Mouse (Mus musculus): ENCODE measurements at regions not wholly inside any gene's neighbourhood (a gene's known extent, or its start where the extent isn't known, plus 50 kb on each side); places are given as distances from the start of the nearest gene placed in this dataset.

- no peaks in the 10 kb centered on the region for H3K9me3 ChIP-seq
- H3K36me3 ChIP-seq (replicated peaks; ENCODE audit: low read length), result no peaks in the 10 kb centered on the region
- H3K27me3 ChIP-seq (replicated peaks), result no peaks in the 10 kb centered on the region
- peaks cover 27% of the 10 kb centered on the region for H3K4me1 ChIP-seq
- TF ChIP-seq FLI1 (IDR thresholded peaks at IDR 0.05; ENCODE audit: low read length) (no peak), GATA1 (IDR thresholded peaks at IDR 0.05; ENCODE audit: borderline replicate concordance, low read length) (no peak)
- no peak overlapping the region for H3K4me3 ChIP-seq (replicated peaks)
Measured at GRCm38 (mm10) chr13:85773848-85774247, 272.9 kb downstream of the Cox7c start.

GRCm38 (mm10) chr13:85771027-85771681, 275.6 kb downstream of the Cox7c start:
- no peak overlapping the region for H3K4me3 ChIP-seq (replicated peaks)
- no peak for TF ChIP-seq GATA1 (IDR thresholded peaks at IDR 0.05; ENCODE audit: borderline replicate concordance, low read length)
- no peak for TF ChIP-seq FLI1 (IDR thresholded peaks at IDR 0.05; ENCODE audit: low read length)
- H3K27me3 ChIP-seq (replicated peaks), result no peaks in the 10 kb centered on the region
- H3K36me3 ChIP-seq (replicated peaks; ENCODE audit: low read length), result no peaks in the 10 kb centered on the region
- H3K4me1 ChIP-seq, result peaks cover 13% of the 10 kb centered on the region
- H3K9me3 ChIP-seq, result peaks cover 5% of the 10 kb centered on the region; the same call in 1 of the 2 replicates

- Histone ChIP-seq H3K9me3 (peaks cover 5% of the 10 kb centered on the region; the same call in 1 of the 2 replicates), H3K36me3 (replicated peaks; ENCODE audit: low read length) (no peaks in the 10 kb centered on the region), H3K27me3 (replicated peaks) (no peaks in the 10 kb centered on the region), H3K4me1 (peaks cover 10% of the 10 kb centered on the region), H3K4me3 (replicated peaks) (no peak overlapping the region)
- TF ChIP-seq FLI1 (IDR thresholded peaks at IDR 0.05; ENCODE audit: low read length) (no peak), GATA1 (IDR thresholded peaks at IDR 0.05; ENCODE audit: borderline replicate concordance, low read length) (no peak)
Measured at GRCm38 (mm10) chr13:85770538-85770937, 276.2 kb downstream of the Cox7c start.

GRCm38 (mm10) chr13:85768520-85768919, 278.2 kb downstream of the Cox7c start:
- Histone ChIP-seq H3K4me3 (replicated peaks) (no peak overlapping the region), H3K9me3 (peaks cover 5% of the 10 kb centered on the region; the same call in 1 of the 2 replicates), H3K4me1 (peaks cover 10% of the 10 kb centered on the region), H3K27me3 (replicated peaks) (no peaks in the 10 kb centered on the region), H3K36me3 (replicated peaks; ENCODE audit: low read length) (no peaks in the 10 kb centered on the region)
- no peak for TF ChIP-seq FLI1 (IDR thresholded peaks at IDR 0.05; ENCODE audit: low read length)
- no peak for TF ChIP-seq GATA1 (IDR thresholded peaks at IDR 0.05; ENCODE audit: borderline replicate concordance, low read length)

- no peak for TF ChIP-seq FLI1 (IDR thresholded peaks at IDR 0.05; ENCODE audit: low read length)
- no peak for TF ChIP-seq GATA1 (IDR thresholded peaks at IDR 0.05; ENCODE audit: borderline replicate concordance, low read length)
- no peaks in the 10 kb centered on the region for H3K36me3 ChIP-seq (replicated peaks; ENCODE audit: low read length)
- H3K4me3 ChIP-seq (replicated peaks), result no peak overlapping the region
- no peaks in the 10 kb centered on the region for H3K4me1 ChIP-seq
- H3K9me3 ChIP-seq, result no peaks in the 10 kb centered on the region
- H3K27me3 ChIP-seq (replicated peaks), result no peaks in the 10 kb centered on the region
Measured at GRCm38 (mm10) chr13:85724616-85725015, 322.1 kb downstream of the Cox7c start.

GRCm38 (mm10) chr13:85724105-85724504, 322.6 kb downstream of the Cox7c start:
- Histone ChIP-seq H3K4me1 (no peaks in the 10 kb centered on the region), H3K9me3 (no peaks in the 10 kb centered on the region), H3K4me3 (replicated peaks) (peak overlapping the region; percentile 12), H3K36me3 (replicated peaks; ENCODE audit: low read length) (no peaks in the 10 kb centered on the region), H3K27me3 (replicated peaks) (no peaks in the 10 kb centered on the region)
- no peak for TF ChIP-seq FLI1 (IDR thresholded peaks at IDR 0.05; ENCODE audit: low read length)
- no peak for TF ChIP-seq GATA1 (IDR thresholded peaks at IDR 0.05; ENCODE audit: borderline replicate concordance, low read length)

GRCm38 (mm10) chr13:85720314-85720713, 326.4 kb downstream of the Cox7c start:
- Histone ChIP-seq H3K4me3 (replicated peaks) (no peak overlapping the region), H3K36me3 (replicated peaks; ENCODE audit: low read length) (no peaks in the 10 kb centered on the region), H3K4me1 (no peaks in the 10 kb centered on the region), H3K27me3 (replicated peaks) (no peaks in the 10 kb centered on the region), H3K9me3 (no peaks in the 10 kb centered on the region)
- TF ChIP-seq FLI1 (IDR thresholded peaks at IDR 0.05; ENCODE audit: low read length) (no peak), GATA1 (IDR thresholded peaks at IDR 0.05; ENCODE audit: borderline replicate concordance, low read length) (no peak)

- H3K36me3 ChIP-seq (replicated peaks; ENCODE audit: low read length), result no peaks in the 10 kb centered on the region
- H3K27me3 ChIP-seq (replicated peaks), result no peaks in the 10 kb centered on the region
- H3K4me3 ChIP-seq (replicated peaks), result no peak overlapping the region
- no peaks in the 10 kb centered on the region for H3K4me1 ChIP-seq
- TF ChIP-seq GATA1 (IDR thresholded peaks at IDR 0.05; ENCODE audit: borderline replicate concordance, low read length), result no peak
- TF ChIP-seq FLI1 (IDR thresholded peaks at IDR 0.05; ENCODE audit: low read length), result no peak
- H3K9me3 ChIP-seq, result no peaks in the 10 kb centered on the region
Measured at GRCm38 (mm10) chr13:85715883-85716498, 330.7 kb downstream of the Cox7c start.

- Histone ChIP-seq H3K9me3 (peaks cover 6% of the 10 kb centered on the region), H3K36me3 (replicated peaks; ENCODE audit: low read length) (no peaks in the 10 kb centered on the region), H3K4me3 (replicated peaks) (no peak overlapping the region), H3K4me1 (no peaks in the 10 kb centered on the region), H3K27me3 (replicated peaks) (no peaks in the 10 kb centered on the region)
- TF ChIP-seq GATA1 (IDR thresholded peaks at IDR 0.05; ENCODE audit: borderline replicate concordance, low read length), result no peak
- no peak for TF ChIP-seq FLI1 (IDR thresholded peaks at IDR 0.05; ENCODE audit: low read length)
Measured at GRCm38 (mm10) chr13:85692374-85692773, 354.3 kb downstream of the Cox7c start.

Measured in megakaryocyte, embryonic 14.5 days (primary cell).